Mouse (Mus musculus): ENCODE results near the gene Ncam1.

GRCm38 (mm10) chr9:49592006-49592405, 206.7 kb downstream of the Ncam1 start:
- TF ChIP-seq CTCF (IDR thresholded peaks at IDR 0.05; ENCODE audit: borderline replicate concordance, control insufficient read depth, extremely low read depth, insufficient read depth, low read length, poor library complexity) (no peak), POLR2A (IDR thresholded peaks at IDR 0.05; ENCODE audit: control insufficient read depth, extremely low read depth, insufficient read depth, low read length, poor library complexity) (no peak)

Measured in thymus, adult 2 months (tissue).